Mouse (Mus musculus) olfactory bulb, adult 2 months (tissue): ENCODE measurements around the gene En1. TPM values are rescaled to one million over a fixed set of nuclear protein-coding genes. Genes with fewer than 3 reads are reported as not detected.
A peak's percentile ranks its signal among the peaks of the same experiment; 100 is the strongest.

Experiments
- H3K27ac ChIP-seq: fragments of 200-500 bp; 2 replicates; pipeline ENCODE4 v1.5.1; 2012; ENCODE audit warnings: low read depth, low read length; ENCODE audit not compliant: insufficient read depth
- H3K4me1 ChIP-seq: fragments of 200-500 bp; 2 replicates; pipeline ENCODE4 v1.6.1; 2012; ENCODE audit warnings: low read length; ENCODE audit not compliant: control insufficient read depth, insufficient read depth
- H3K4me3 ChIP-seq: fragments of 200-500 bp; 2 replicates; pipeline ENCODE4 v1.5.1; 2012; ENCODE audit warnings: mild to moderate bottlenecking, low read depth, low read length, moderate library complexity; ENCODE audit not compliant: insufficient read depth
- CTCF ChIP-seq: fragments of 200-500 bp; IDR thresholded peaks from 2 replicates; pipeline ENCODE4 v1.5.1; 2012; ENCODE audit warnings: low read depth, mild to moderate bottlenecking, low read length, moderate library complexity; ENCODE audit not compliant: insufficient read depth
- POLR2A ChIP-seq: fragments of 200-500 bp; IDR thresholded peaks from 2 replicates; pipeline ENCODE4 v1.6.1; 2012; ENCODE audit warnings: mild to moderate bottlenecking, low read depth, low read length, moderate library complexity; ENCODE audit not compliant: insufficient read depth
- WGBS: fragments of 180-500 bp; shearing (Covaris S2); methylation state at CpG from one replicate; pipeline ENCODE4 v1.1.7; 2018; 5-methylcytosine and 5-hydroxymethylcytosine counted together
- polyA plus RNA-seq: library from polyadenylated mRNA; stranded (reverse); fragments of >200 nt; gene quantifications from 2 replicates; pipeline ENCODE4 v1.2.4, GENCODE M21; 2012; ENCODE audit warnings: low replicate concordance; ENCODE audit not compliant: missing spikeins, insufficient read depth, insufficient read length

Gene En1
- polyA plus RNA-seq, 1 experiment: not detected

GRCm38 (mm10) chr1:120587960-120588359 lies 14.3 kb upstream of the En1 start:
- H3K27ac ChIP-seq: no peak overlapping the region
- no peak overlapping the region for H3K4me3 ChIP-seq
- 79% methylated on average over 4 of the region's 4 CpGs for WGBS
- TF ChIP-seq POLR2A: no peak
- TF ChIP-seq CTCF: no peak
- H3K4me1 ChIP-seq: no peaks in the 10 kb centered on the region

- Histone ChIP-seq H3K4me1 (no peaks in the 10 kb centered on the region), H3K27ac (no peak overlapping the region), H3K4me3 (no peak overlapping the region)
- 84% methylated on average over 6 of the region's 6 CpGs for WGBS
- TF ChIP-seq CTCF: no peak
- TF ChIP-seq POLR2A: no peak
These were observed 13.7 kb upstream of the En1 start for GRCm38 (mm10) chr1:120588362-120589027.

- TF ChIP-seq CTCF (no peak), POLR2A (no peak)
- WGBS: 13% methylated on average over 8 of the region's 8 CpGs
- H3K4me3 ChIP-seq: no peak overlapping the region
- no peak overlapping the region for H3K27ac ChIP-seq
- no peaks in the 10 kb centered on the region for H3K4me1 ChIP-seq
These were observed 8.8 kb upstream of the En1 start for GRCm38 (mm10) chr1:120593236-120593919.

- no peak overlapping the region for H3K4me3 ChIP-seq
- no peaks in the 10 kb centered on the region for H3K4me1 ChIP-seq
- TF ChIP-seq POLR2A (no peak), CTCF (peak; percentile 70)
- no peak overlapping the region for H3K27ac ChIP-seq
- WGBS: 2% methylated on average over 8 of the region's 8 CpGs
These were observed 7.6 kb upstream of the En1 start for GRCm38 (mm10) chr1:120594603-120595002.

GRCm38 (mm10) chr1:120595471-120596240 lies 6.6 kb upstream of the En1 start:
- TF ChIP-seq CTCF: no peak
- TF ChIP-seq POLR2A: no peak
- Histone ChIP-seq H3K27ac (no peak overlapping the region), H3K4me1 (no peaks in the 10 kb centered on the region), H3K4me3 (no peak overlapping the region)
- 11% methylated on average over 17 of the region's 17 CpGs for WGBS

- H3K4me3 ChIP-seq: no peak overlapping the region
- TF ChIP-seq POLR2A (no peak), CTCF (no peak)
- no peak overlapping the region for H3K27ac ChIP-seq
- WGBS: 4% methylated on average over 21 of the region's 21 CpGs
- H3K4me1 ChIP-seq: no peaks in the 10 kb centered on the region
These were observed 5.9 kb upstream of the En1 start for GRCm38 (mm10) chr1:120596319-120596718.

- Histone ChIP-seq H3K4me3 (no peak overlapping the region), H3K4me1 (no peaks in the 10 kb centered on the region), H3K27ac (no peak overlapping the region)
- 2% methylated on average over 19 of the region's 19 CpGs for WGBS
- TF ChIP-seq CTCF: no peak
- TF ChIP-seq POLR2A: no peak
These were observed 5.4 kb upstream of the En1 start for GRCm38 (mm10) chr1:120596784-120597183.

- TF ChIP-seq CTCF (no peak), POLR2A (no peak)
- no peak overlapping the region for H3K4me3 ChIP-seq
- 3% methylated on average over 11 of the region's 11 CpGs for WGBS
- no peaks in the 10 kb centered on the region for H3K4me1 ChIP-seq
- no peak overlapping the region for H3K27ac ChIP-seq
These were observed 4.9 kb upstream of the En1 start for GRCm38 (mm10) chr1:120597271-120597670.
